Mouse (Mus musculus): ENCODE data around the gene Sap30l.

Sap30l gene

GRCm38 (mm10) chr11:57800971-57801765 lies at the start of gene Sap30l:
Sap30l (plus strand) TSS chr11:57801637.
- peak; percentile 95 for DNase-seq (ENCODE audit: low read depth, low spot score)

- DNase-seq (ENCODE audit: low read depth, low spot score) = no peak
Observed at GRCm38 (mm10) chr11:57753538-57754203, 47.8 kb upstream of the Sap30l start.

- DNase-seq (ENCODE audit: low read depth, low spot score) = no peak
Observed at GRCm38 (mm10) chr11:57758621-57759020, 42.8 kb upstream of the Sap30l start.

- DNase-seq (ENCODE audit: low read depth, low spot score) = no peak
Observed at GRCm38 (mm10) chr11:57760509-57761058, 40.9 kb upstream of the Sap30l start.

GRCm38 (mm10) chr11:57761347-57761746 lies 40.1 kb upstream of the Sap30l start:
- no peak for DNase-seq (ENCODE audit: low read depth, low spot score)

GRCm38 (mm10) chr11:57764124-57764523 lies 37.3 kb upstream of the Sap30l start:
- peak; percentile 57 for DNase-seq (ENCODE audit: low read depth, low spot score)

GRCm38 (mm10) chr11:57766617-57767016 lies 34.8 kb upstream of the Sap30l start:
- no peak for DNase-seq (ENCODE audit: low read depth, low spot score)

- DNase-seq (ENCODE audit: low read depth, low spot score) = no peak
Observed at GRCm38 (mm10) chr11:57767171-57767570, 34.3 kb upstream of the Sap30l start.

GRCm38 (mm10) chr11:57770776-57771175 lies 30.7 kb upstream of the Sap30l start:
- DNase-seq (ENCODE audit: low read depth, low spot score) = no peak

- DNase-seq (ENCODE audit: low read depth, low spot score) = no peak
Observed at GRCm38 (mm10) chr11:57771676-57772075, 29.8 kb upstream of the Sap30l start.

- no peak for DNase-seq (ENCODE audit: low read depth, low spot score)
Observed at GRCm38 (mm10) chr11:57773479-57773878, 28.0 kb upstream of the Sap30l start.

- DNase-seq (ENCODE audit: low read depth, low spot score) = no peak
Observed at GRCm38 (mm10) chr11:57773936-57774335, 27.5 kb upstream of the Sap30l start.

GRCm38 (mm10) chr11:57775868-57776267 lies 25.6 kb upstream of the Sap30l start:
- no peak for DNase-seq (ENCODE audit: low read depth, low spot score)

GRCm38 (mm10) chr11:57776546-57776945 lies 24.9 kb upstream of the Sap30l start:
- DNase-seq (ENCODE audit: low read depth, low spot score) = no peak

- DNase-seq (ENCODE audit: low read depth, low spot score) = peak; percentile 63
Observed at GRCm38 (mm10) chr11:57778349-57778748, 23.1 kb upstream of the Sap30l start.

- DNase-seq (ENCODE audit: low read depth, low spot score) = no peak
Observed at GRCm38 (mm10) chr11:57779824-57780223, 21.6 kb upstream of the Sap30l start.

GRCm38 (mm10) chr11:57786616-57787418 lies 14.6 kb upstream of the Sap30l start:
- no peak for DNase-seq (ENCODE audit: low read depth, low spot score)

GRCm38 (mm10) chr11:57787913-57788312 lies 13.5 kb upstream of the Sap30l start:
- peak; percentile 57 for DNase-seq (ENCODE audit: low read depth, low spot score)

- DNase-seq (ENCODE audit: low read depth, low spot score) = no peak
Observed at GRCm38 (mm10) chr11:57790866-57791535, 10.4 kb upstream of the Sap30l start.

- no peak for DNase-seq (ENCODE audit: low read depth, low spot score)
Observed at GRCm38 (mm10) chr11:57795086-57795485, 6.4 kb upstream of the Sap30l start.

GRCm38 (mm10) chr11:57797828-57798227 lies 3.6 kb upstream of the Sap30l start:
- DNase-seq (ENCODE audit: low read depth, low spot score) = no peak
